Mouse (Mus musculus) layer of hippocampus, postnatal 25 days (tissue): Measurements from ENCODE around the gene Lancl3. TPM values are rescaled to one million over a fixed set of nuclear protein-coding genes. Genes with fewer than 3 reads are reported as not detected.

Experiments used
- DNase-seq, 2 experiments: peaks; one replicate each; pipeline ENCODE4 v3.0.0; 2022; ENCODE audit warnings: mixed read lengths in 2 of 2, low spot score in 1 of 2; ENCODE audit errors: extremely low spot score in 1 of 2
- total RNA-seq, 2 experiments: library from RNA; stranded (reverse); gene quantifications; 2 replicates each; pipeline ENCODE4 v1.2.3; 2021

The Lancl3 gene
- 1 to 10 TPM; 4.6 to 5.4 TPM for total RNA-seq

GRCm38 (mm10) chrX:9199761-9200371 lies at the start of gene Lancl3:
Lancl3 (plus strand) TSS chrX:9199902.
- peak in 1 of 2 experiments; percentile 9 for DNase-seq

DNA sequence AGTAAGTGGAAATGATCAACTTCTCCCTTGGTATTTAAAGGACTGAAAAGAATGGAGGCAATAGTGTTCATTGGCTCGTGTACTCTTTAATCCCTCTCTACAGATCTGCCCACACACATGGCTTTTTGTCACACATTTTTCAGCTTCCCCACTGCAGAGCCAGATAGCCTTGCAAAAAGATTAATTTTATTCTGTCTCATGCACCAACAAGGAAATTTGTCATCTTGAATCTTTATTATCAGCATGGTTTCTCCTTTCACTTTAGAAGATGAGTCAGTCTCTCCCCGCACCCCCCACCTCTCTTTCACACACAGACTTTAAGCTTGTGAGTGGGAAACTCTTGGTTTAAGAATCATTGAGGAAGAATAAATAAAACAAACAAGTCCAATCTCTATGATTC lies 20.7 kb upstream of the Lancl3 start:
- DNase-seq, result no peak

GRCm38 (mm10) chrX:9181570-9181969 lies 18.1 kb upstream of the Lancl3 start:
- no peak for DNase-seq

- DNase-seq, result peak in 1 of 2 experiments; percentile 6
Measured at GRCm38 (mm10) chrX:9200380-9200917, 747 bp downstream of the Lancl3 start.

DNA sequence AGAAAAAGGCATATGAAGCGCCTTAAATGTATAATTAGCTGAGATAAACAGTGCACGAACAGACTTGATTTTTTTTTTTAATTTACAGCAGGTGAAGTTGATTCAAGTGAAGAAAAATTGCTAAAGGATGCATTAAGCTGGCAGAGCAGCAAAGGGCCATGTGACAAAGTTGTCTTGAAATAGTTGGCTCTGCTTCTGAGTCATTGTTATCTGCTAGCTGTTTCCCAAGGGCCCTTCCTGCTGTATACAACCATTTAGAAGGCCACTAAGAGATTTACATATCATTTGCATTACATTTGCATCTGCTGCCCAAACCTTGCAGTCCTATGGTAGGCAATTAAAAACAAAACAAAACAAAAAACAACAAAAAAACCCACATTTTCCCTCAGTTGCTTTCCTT lies 2.3 kb downstream of the Lancl3 start:
- no peak for DNase-seq

- no peak for DNase-seq
Measured at GRCm38 (mm10) chrX:9202781-9203405, 3.2 kb downstream of the Lancl3 start.

DNA sequence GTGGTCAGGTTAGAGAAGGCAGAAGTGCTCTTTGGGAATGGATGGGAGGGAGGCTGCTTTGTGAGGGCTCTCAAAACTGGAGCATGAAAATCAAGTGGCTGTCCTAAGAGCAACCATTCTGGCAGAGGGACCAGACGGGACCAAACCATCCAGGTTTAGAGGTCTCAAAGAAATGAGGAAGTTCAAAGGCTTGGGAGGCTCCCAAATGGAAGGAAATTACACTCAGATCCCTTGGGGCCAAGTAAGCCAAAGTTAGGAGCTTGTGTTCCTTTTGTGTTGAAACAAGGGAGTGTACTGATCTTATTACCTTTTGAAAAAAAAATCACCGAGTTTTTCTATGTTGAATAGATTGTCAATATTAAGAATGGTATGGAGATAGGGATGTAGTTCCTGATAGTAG lies 5.4 kb downstream of the Lancl3 start:
- DNase-seq, result no peak

- DNase-seq, result no peak
Measured at GRCm38 (mm10) chrX:9216244-9216643, 16.5 kb downstream of the Lancl3 start.

DNA sequence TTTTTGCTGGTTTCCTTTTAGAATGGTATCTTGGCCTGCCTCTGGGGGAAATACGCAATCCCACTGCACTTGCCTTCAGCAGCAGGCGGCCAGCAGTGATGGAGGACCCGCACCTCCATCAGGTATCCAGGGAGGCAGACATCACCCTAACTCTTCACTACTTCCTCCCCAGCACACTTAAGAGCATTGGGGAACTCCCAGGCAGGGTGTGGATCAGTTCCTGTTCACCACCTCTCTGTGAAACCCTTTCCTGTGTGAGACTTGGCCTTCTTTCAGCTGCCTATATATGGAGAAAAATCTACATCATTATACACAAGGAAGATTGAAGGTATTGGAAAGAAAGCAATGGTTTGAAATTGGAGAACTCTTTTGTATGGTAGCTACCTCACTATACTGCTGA lies 19.9 kb downstream of the Lancl3 start:
- no peak for DNase-seq

GRCm38 (mm10) chrX:9221206-9221605 lies 21.5 kb downstream of the Lancl3 start:
- peak in 1 of 2 experiments; percentile 52 for DNase-seq

- no peak for DNase-seq
Measured at GRCm38 (mm10) chrX:9221736-9222135, 22.0 kb downstream of the Lancl3 start.

GRCm38 (mm10) chrX:9222412-9223221 lies 22.9 kb downstream of the Lancl3 start:
- DNase-seq, result no peak

DNA sequence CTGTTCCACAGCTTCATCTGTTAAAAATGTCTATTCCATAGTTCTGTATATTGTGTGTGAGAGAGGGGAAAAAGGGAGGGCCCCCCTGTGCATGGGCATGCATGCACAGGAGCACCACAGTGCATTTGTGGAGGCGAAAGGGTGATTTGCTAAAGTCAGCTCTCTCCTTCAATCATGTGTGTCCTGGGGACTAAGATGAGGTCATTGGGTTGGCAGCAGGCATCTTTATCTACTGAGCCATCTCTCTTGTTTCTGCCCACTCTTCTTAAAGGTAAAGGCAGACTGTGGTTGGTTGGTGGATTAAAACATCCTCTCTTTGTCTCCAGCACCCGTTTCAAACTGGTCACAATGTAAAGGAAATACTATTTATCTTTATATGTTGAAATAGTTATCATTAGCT lies 27.4 kb downstream of the Lancl3 start:
- no peak for DNase-seq

GRCm38 (mm10) chrX:9240737-9241591 lies 41.3 kb downstream of the Lancl3 start:
- no peak for DNase-seq

GRCm38 (mm10) chrX:9243381-9243864 lies 43.7 kb downstream of the Lancl3 start:
- DNase-seq, result no peak

DNA sequence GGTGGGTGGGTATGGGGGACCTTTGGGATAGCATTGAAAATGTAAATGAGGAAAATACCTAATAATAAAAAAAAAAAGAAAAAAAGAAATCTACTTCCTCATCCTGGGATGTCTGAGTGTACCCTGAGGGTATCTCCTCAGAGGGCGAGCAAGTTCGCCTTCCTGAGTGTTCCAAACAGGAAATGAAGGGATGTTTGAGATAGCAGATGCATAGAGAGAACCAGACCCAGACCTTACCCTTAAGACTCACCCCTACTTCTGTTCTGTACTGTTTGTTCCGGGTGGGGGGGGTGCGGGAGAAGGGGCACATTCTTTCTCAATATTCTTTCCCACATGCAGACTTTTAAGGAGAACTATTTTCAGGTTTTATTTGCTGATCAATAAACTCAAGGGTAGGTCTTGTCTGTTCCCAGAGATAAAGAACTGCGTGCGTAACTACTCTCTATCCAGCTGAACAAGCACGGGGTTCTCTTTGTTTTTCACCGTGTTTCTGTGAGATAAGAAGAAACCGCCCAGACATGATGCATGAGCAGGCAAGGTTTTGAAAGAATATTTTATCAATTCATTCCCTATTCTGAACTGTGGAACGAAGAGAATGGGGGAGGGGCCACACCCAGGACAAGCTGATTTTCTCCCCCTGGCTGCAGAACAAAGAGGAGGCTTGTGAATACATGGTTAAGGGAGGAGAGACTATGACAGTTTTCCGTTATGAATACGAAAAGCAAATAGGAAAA lies 45.1 kb downstream of the Lancl3 start:
- DNase-seq, result no peak

DNA sequence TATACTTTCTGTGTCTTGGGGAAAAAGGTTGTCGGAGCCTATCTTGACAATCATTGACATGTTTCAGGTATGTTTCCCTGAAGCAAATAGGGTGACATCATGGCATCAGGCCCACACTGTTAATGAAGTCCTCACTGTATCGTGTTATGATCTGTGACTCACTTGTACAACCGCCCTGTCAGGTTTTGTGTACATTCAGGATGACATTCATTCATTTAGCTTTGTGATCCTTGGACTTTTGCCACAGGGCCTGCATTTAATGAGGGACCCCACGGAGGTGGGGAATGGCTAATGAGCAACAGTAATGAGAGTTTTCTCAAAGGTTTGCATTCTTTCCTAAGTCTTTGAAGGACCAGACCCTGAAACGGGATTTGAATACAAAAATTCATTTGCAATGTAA lies 49.2 kb downstream of the Lancl3 start:
- DNase-seq, result no peak

GRCm38 (mm10) chrX:9253990-9254389 lies 54.3 kb downstream of the Lancl3 start:
- DNase-seq, result no peak

DNA sequence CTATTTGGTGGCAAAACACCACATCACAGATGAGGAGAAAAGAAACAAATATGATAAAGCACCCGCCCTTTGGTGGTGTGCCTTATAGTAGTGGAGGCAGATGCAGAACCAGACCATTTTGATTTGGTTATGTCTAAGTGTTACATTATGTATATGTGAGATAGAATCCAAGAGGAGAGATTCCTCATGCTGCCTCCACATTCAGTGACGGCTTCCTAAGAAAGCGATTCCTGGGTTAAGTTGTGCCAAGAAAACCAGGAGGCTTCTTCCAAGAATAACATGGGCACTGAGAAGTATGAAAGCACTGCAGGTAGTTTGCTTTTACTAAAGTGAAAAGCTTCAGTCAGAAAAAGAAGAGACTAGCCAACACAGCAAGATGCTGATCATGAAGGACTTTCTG lies 55.2 kb downstream of the Lancl3 start:
- no peak for DNase-seq

DNA sequence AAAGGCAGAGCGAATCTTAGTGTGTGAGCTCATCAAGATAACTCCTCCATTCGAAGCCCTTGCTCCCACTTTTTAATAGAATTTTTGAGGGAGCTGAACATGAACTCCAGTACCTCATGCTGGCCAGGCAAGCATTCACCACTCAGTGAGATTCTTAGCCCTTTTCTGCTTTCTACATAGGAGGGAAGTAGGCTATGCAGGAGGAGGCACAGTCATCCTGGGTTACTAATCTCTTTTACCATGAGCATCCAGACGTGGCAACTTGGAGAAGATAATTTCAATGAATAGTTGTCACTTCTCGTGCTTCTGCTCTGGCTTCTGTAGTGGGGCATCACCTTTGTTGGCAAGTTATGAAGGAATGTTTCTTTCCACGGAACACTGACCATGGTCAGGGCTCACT lies 57.1 kb downstream of the Lancl3 start, which contains the start of gene Gm14862:
Gene Gm14862, minus strand, starts transcription at position 134 of the 400 bp plus-strand sequence.
- no peak for DNase-seq
